Mouse (Mus musculus) layer of hippocampus, postnatal 10 days (tissue): ENCODE measurements around the gene Ptgis. TPM values are rescaled to one million over a fixed set of nuclear protein-coding genes. Genes with fewer than 3 reads are reported as not detected.

Experiments used
- DNase-seq, 2 experiments: peaks; one replicate each; pipeline ENCODE4 v3.0.0; 2021; ENCODE audit warnings: low spot score in 2 of 2
- total RNA-seq, 2 experiments: library from RNA; stranded (reverse); gene quantifications; 2 replicates each; pipeline ENCODE4 v1.2.3; 2021

Ptgis gene
- total RNA-seq, 2 experiments from 2014 or later, result 2.3 to 2.8 TPM

GRCm38 (mm10) chr2:167159721-167160120, 80.7 kb downstream of the Ptgis start:
- DNase-seq, result no peak

DNA sequence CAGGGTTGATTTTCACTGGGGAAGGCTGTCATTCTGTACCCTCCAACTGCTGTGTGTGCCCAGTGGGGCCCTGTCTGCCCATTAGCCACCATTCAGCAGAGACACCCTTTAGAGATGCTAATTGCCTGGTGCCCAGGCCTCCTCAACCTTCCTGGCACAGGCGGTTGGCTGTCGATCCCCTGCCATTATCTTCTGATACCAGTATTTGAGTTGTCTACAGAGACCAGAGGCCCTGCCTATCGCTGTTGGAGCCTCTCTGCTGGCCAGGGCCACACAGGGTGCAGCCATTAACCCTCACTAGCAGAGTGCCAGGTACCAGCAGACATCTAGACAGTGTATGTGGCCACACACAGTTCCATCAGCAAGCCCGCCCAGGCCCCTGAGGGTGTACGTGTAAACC, 81.6 kb downstream of the Ptgis start:
- no peak for DNase-seq

GRCm38 (mm10) chr2:167156118-167156715, 84.2 kb downstream of the Ptgis start:
- no peak for DNase-seq

- peak in 1 of 2 experiments; percentile 34 for DNase-seq
Measured at GRCm38 (mm10) chr2:167155541-167155973, 84.8 kb downstream of the Ptgis start.

GRCm38 (mm10) chr2:167150880-167151279, 89.5 kb downstream of the Ptgis start:
- no peak for DNase-seq

DNA sequence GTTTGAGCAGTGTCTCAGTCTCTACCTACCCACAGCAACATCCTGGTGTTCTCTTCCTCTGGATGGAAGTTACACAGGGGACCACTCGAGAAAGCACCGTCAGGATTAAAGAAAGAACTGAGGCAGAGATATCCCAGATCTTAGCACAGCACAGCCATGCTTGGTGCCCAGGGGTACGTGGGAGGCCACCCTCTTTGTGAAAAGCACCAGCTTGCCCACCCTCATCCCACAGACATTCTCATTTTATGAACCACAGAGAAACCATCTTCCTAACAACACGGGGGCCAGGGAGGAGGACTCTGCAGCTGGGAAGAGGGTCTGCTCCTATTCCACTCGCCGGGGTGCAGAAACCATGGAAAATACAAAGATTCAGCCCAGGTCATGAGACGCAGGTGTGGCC, 90.3 kb downstream of the Ptgis start:
- DNase-seq, result no peak

DNA sequence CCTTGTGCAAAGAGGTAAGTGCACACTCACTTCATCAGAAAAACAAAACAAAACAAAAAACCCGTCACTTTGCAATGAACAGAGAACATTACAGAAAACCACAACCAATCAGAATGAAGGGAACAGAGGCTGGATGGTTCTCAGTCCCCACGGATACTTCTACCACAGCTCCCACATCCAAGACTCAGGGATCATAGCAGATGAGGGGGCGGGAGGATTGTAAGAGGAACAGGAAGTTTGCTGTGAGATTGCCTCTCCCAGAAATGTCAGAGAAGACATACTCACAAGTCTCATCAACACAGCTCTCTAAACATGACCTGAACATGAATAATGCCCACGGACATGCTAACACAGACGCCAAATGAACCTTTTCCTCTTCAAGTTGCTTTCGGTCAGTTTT, 91.4 kb downstream of the Ptgis start:
- no peak for DNase-seq

GRCm38 (mm10) chr2:167147708-167148107, 92.7 kb downstream of the Ptgis start:
- no peak for DNase-seq

DNA sequence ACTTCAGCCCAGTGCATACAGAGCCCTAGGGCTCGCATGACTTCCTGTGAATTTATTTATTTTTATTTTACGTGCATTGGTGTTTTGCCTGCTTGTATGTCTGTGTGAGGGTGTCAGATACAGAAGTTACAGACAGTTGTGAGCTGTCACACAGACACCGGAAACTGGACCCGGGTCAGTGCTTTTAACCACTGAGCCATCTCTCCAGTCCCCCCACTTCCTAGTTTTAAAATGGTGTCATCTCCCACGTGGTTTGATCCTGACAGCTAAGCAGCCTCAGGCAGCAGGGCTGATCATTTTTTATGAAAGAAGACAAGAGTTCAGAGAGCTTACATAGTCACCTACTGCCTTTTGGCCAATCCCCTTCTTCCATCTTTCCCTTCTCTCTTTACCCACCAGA, 94.5 kb downstream of the Ptgis start:
- DNase-seq, result no peak

- DNase-seq, result no peak
Measured at GRCm38 (mm10) chr2:167144439-167145307, 95.7 kb downstream of the Ptgis start.

GRCm38 (mm10) chr2:167143914-167144313, 96.5 kb downstream of the Ptgis start:
- DNase-seq, result no peak

- no peak for DNase-seq
Measured at GRCm38 (mm10) chr2:167142282-167142681, 98.1 kb downstream of the Ptgis start.

DNA sequence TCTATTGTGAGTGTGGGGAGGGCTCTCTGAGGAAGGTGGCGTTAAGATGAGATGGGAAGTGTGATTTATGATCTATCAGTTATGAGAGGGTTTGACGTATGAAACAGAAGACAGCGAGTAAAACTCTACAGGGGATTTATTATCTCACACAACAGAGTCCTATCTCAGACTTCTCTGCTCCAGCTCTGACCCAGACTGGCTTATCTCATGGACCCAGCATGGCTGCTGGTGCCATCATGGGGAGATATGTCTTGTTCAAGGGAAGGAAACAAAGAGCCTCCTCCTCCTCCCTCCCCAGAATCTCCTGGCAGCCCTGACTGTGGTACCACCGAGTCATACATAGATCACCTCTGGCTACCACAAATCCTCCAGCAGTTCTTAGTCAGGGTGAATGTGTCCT, 98.6 kb downstream of the Ptgis start:
- DNase-seq, result no peak

Other genes starting within 250 kb of the Ptgis start
- 10 to 100 TPM; 75.7 to 79.5 TPM for gene Stau1, start 244.3 kb downstream of the Ptgis start, total RNA-seq
- 10 to 100 TPM; 34.8 to 36.1 TPM for gene Ddx27, start 225.4 kb downstream of the Ptgis start, total RNA-seq
- gene Znfx1, start 177.6 kb downstream of the Ptgis start, total RNA-seq, result 10 to 100 TPM; 22.6 to 26.3 TPM
- gene Kcnb1, start 50.4 kb downstream of the Ptgis start, total RNA-seq, result 10 to 100 TPM; 57.1 to 59.2 TPM
- gene B4galt5, start 108.6 kb upstream of the Ptgis start, total RNA-seq, result 10 to 100 TPM; 72.7 to 76.9 TPM
- gene Slc9a8, start 181.1 kb upstream of the Ptgis start, total RNA-seq, result 10 to 100 TPM; 33.6 to 35.0 TPM